In the genomic region with DNA sequence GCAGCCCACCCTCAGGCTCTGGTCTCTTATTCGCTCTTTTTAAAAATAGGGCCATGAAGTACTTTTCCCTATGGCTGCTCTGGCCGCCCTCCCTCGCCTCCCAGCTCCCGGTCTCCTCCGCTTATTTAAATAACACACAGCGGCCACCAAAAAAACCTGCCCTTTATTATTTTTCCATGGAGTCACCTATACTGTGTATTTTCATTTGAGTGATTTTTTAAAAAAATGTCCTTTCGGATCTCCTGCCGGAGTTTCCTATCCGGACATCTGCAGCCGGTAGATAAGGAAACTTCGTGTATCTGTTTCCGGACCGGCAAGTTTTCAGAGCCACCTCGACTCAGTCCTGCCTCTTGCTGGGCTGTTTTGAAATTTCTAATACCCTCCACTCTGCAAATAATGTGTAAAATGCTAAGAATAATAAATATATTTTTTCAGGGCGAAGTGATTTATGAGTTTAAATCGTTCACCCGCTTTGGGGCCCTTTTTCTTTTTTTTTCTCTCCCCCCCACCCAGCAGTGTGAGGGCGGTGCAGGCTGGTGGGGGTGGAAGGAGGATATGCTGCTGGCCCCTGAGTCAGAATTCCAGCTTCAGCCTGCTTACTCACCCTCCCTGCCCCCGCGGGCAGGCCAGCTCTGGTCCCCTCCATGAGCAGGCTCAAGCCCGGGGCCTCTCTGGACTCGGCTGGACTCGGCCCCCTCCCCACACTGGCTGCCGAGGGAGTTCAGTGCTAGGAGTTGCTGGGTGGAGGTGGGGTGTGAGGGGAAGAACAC, we compare ENCODE assay signal across 8 mouse cellular contexts. TPM values are rescaled to one million over a fixed set of nuclear protein-coding genes. Genes with fewer than 3 reads are reported as not detected.
DNase-seq lines count a peak whose midpoint lies in the region; ATAC-seq lines count a peak whose summit lies in the region.

No protein-coding gene starts in this region.

- peaks cover 56% of the 10 kb centered on the region for H3K4me1 ChIP-seq in embryonic facial prominence, embryonic 13.5 days
- H3K4me1 ChIP-seq in hindbrain, embryonic 13.5 days (replicated peaks), result peaks cover 29% of the 10 kb centered on the region
- peaks cover 53% of the 10 kb centered on the region for H3K4me1 ChIP-seq in liver, embryonic 11.5 days (replicated peaks; ENCODE audit: control insufficient read depth, insufficient read depth, low read length)
- H3K4me1 ChIP-seq in neural tube, embryonic 12.5 days, result peaks cover 18% of the 10 kb centered on the region

- no peak for ATAC-seq in embryonic facial prominence, embryonic 13.5 days (ENCODE audit: insufficient number of reproducible peaks, insufficient read depth, low FRiP score, low TSS enrichment, low read depth)
- no peak for ATAC-seq in hindbrain, embryonic 13.5 days (ENCODE audit: low FRiP score)
- ATAC-seq in liver, embryonic 11.5 days (replicated peaks; ENCODE audit: low FRiP score), result peak; percentile 64
- 0 out of 2 replicates have a peak, but pooled peaks have one; percentile 36 for ATAC-seq in neural tube, embryonic 12.5 days (ENCODE audit: low FRiP score, low read depth)

- H3K4me3 ChIP-seq in embryonic facial prominence, embryonic 13.5 days, result peak overlapping the region; percentile 56
- peak overlapping the region; percentile 11 for H3K4me3 ChIP-seq in hindbrain, embryonic 13.5 days
- H3K4me3 ChIP-seq in liver, embryonic 11.5 days (ENCODE audit: low read depth, low read length), result peak overlapping the region; percentile 27
- H3K4me3 ChIP-seq in neural tube, embryonic 12.5 days, result no peak overlapping the region

- peaks cover 6% of the 10 kb centered on the region; the same call in 1 of the 2 replicates for H3K36me3 ChIP-seq in embryonic facial prominence, embryonic 13.5 days
- H3K36me3 ChIP-seq in hindbrain, embryonic 13.5 days, result no peaks in the 10 kb centered on the region
- no peaks in the 10 kb centered on the region for H3K36me3 ChIP-seq in liver, embryonic 11.5 days (ENCODE audit: control insufficient read depth, insufficient read depth, low read length)
- no peaks in the 10 kb centered on the region for H3K36me3 ChIP-seq in neural tube, embryonic 12.5 days

- 2% methylated on average over 24 of the region's 24 CpGs for WGBS in embryonic facial prominence, embryonic 13.5 days
- under 1% methylated on average over 24 of the region's 24 CpGs for WGBS in hindbrain, embryonic 13.5 days
- WGBS in liver, embryonic 11.5 days, result under 1% methylated on average over 24 of the region's 24 CpGs
- 1% methylated on average over 24 of the region's 24 CpGs for WGBS in neural tube, embryonic 12.5 days

- H3K4me2 ChIP-seq in embryonic facial prominence, embryonic 13.5 days, result peak overlapping the region; percentile 76
- H3K4me2 ChIP-seq in hindbrain, embryonic 13.5 days, result peak overlapping the region; percentile 54; the same call in 1 of the 2 replicates
- H3K4me2 ChIP-seq in liver, embryonic 11.5 days, result peak overlapping the region; percentile 60
- H3K4me2 ChIP-seq in neural tube, embryonic 12.5 days (replicated peaks), result no peak overlapping the region; the same call in 1 of the 2 replicates

- H3K9ac ChIP-seq in embryonic facial prominence, embryonic 13.5 days, result peak overlapping the region; percentile 76
- H3K9ac ChIP-seq in hindbrain, embryonic 13.5 days, result no peak overlapping the region; the same call in 1 of the 2 replicates
- peak overlapping the region; percentile 50; the same call in 1 of the 2 replicates for H3K9ac ChIP-seq in liver, embryonic 11.5 days (ENCODE audit: low read depth, low read length)
- H3K9ac ChIP-seq in neural tube, embryonic 12.5 days, result no peak overlapping the region

- peaks cover 97% of the 10 kb centered on the region for H3K27me3 ChIP-seq in embryonic facial prominence, embryonic 13.5 days
- peaks cover 99% of the 10 kb centered on the region for H3K27me3 ChIP-seq in hindbrain, embryonic 13.5 days
- H3K27me3 ChIP-seq in liver, embryonic 11.5 days (replicated peaks; ENCODE audit: control insufficient read depth, insufficient read depth, low read length), result peaks cover 80% of the 10 kb centered on the region
- H3K27me3 ChIP-seq in neural tube, embryonic 12.5 days (replicated peaks), result peaks cover 98% of the 10 kb centered on the region

- peak overlapping the region; percentile 63 for H3K27ac ChIP-seq in embryonic facial prominence, embryonic 13.5 days
- H3K27ac ChIP-seq in hindbrain, embryonic 13.5 days, result no peak overlapping the region
- peak overlapping the region; percentile 71; the same call in 1 of the 2 replicates for H3K27ac ChIP-seq in liver, embryonic 11.5 days (ENCODE audit: low read depth, low read length)
- H3K27ac ChIP-seq in neural tube, embryonic 12.5 days, result no peak overlapping the region

- H3K9me3 ChIP-seq in embryonic facial prominence, embryonic 13.5 days, result no peaks in the 10 kb centered on the region
- no peaks in the 10 kb centered on the region for H3K9me3 ChIP-seq in hindbrain, embryonic 13.5 days
- no peaks in the 10 kb centered on the region for H3K9me3 ChIP-seq in liver, embryonic 11.5 days (ENCODE audit: control insufficient read depth, low read length)
- no peaks in the 10 kb centered on the region for H3K9me3 ChIP-seq in neural tube, embryonic 12.5 days

- peak; percentile 46 for DNase-seq in adrenal gland, postnatal 10 days
- DNase-seq in adrenal gland, adult 8-10 months, result no peak
- DNase-seq in liver, embryonic 11.5 days (ENCODE audit: low spot score), result peak; percentile 68
- DNase-seq in frontal cortex, postnatal 36 days (ENCODE audit: low spot score in 2 of 2), result no peak
- DNase-seq in layer of hippocampus, postnatal 36 days, result no peak

RNA-seq across cellular contexts. Expression of a gene that starts 9.4 kb away (rescaled TPM):
- 10 to 100 TPM; 26.3 to 33.2 TPM for total RNA-seq in adrenal gland, postnatal 10 days (2021)
- total RNA-seq in adrenal gland, adult 8-10 months (2022), result 10 to 100 TPM; 29.3 to 72.4 (median 56.5) TPM
- 54.9 and 81.7 TPM in 2 replicates for polyA plus RNA-seq in embryonic facial prominence, embryonic 13.5 days (2015; fragmentation: Nextera tagmentation; extraction: Ambion mirVana)
- polyA plus RNA-seq in hindbrain, embryonic 13.5 days (2015; fragmentation: Nextera tagmentation; extraction: Ambion mirVana), result 20.6 and 27.0 TPM in 2 replicates
- polyA plus RNA-seq in liver, embryonic 11.5 days (2014; fragmentation: Nextera tagmentation; extraction: Ambion mirVana), result 13.3 and 15.9 TPM in 2 replicates
- polyA plus RNA-seq in neural tube, embryonic 12.5 days (2016; fragmentation: Nextera tagmentation; extraction: Ambion mirVana), result 9.0 and 13.7 TPM in 2 replicates
- 1 to 10 TPM; 3.7 to 7.8 TPM for total RNA-seq in layer of hippocampus, postnatal 36 days (2021)

RNA-seq across cellular contexts. Expression of a gene that starts 19.0 kb away (rescaled TPM):
- not detected for total RNA-seq in adrenal gland, postnatal 10 days (2021)
- not detected for total RNA-seq in adrenal gland, adult 8-10 months (2022)
- polyA plus RNA-seq in embryonic facial prominence, embryonic 13.5 days (2015; fragmentation: Nextera tagmentation; extraction: Ambion mirVana), result not detected in 2 replicates
- polyA plus RNA-seq in hindbrain, embryonic 13.5 days (2015; fragmentation: Nextera tagmentation; extraction: Ambion mirVana), result not detected in 2 replicates
- not detected in 2 replicates for polyA plus RNA-seq in liver, embryonic 11.5 days (2014; fragmentation: Nextera tagmentation; extraction: Ambion mirVana)
- not detected in 2 replicates for polyA plus RNA-seq in neural tube, embryonic 12.5 days (2016; fragmentation: Nextera tagmentation; extraction: Ambion mirVana)
- total RNA-seq in layer of hippocampus, postnatal 36 days (2021), result not detected

Comparison
In these comparisons a context has a peak if more than half of its experiments do, and no peak if none do; other contexts are left out.
1. DNase-seq: peak in adrenal gland, postnatal 10 days (single experiment) and liver, embryonic 11.5 days (single experiment); none in adrenal gland, adult 8-10 months (single experiment), frontal cortex, postnatal 36 days (0 of 2) and layer of hippocampus, postnatal 36 days (0 of 2).
2. ATAC-seq: peak in liver, embryonic 11.5 days (single experiment) and neural tube, embryonic 12.5 days (single experiment); none in embryonic facial prominence, embryonic 13.5 days (single experiment) and hindbrain, embryonic 13.5 days (single experiment).
3. H3K27ac ChIP-seq: peak in embryonic facial prominence, embryonic 13.5 days (single experiment) and liver, embryonic 11.5 days (single experiment); none in hindbrain, embryonic 13.5 days (single experiment) and neural tube, embryonic 12.5 days (single experiment).
4. H3K9ac ChIP-seq: peak in embryonic facial prominence, embryonic 13.5 days (single experiment) and liver, embryonic 11.5 days (single experiment); none in hindbrain, embryonic 13.5 days (single experiment) and neural tube, embryonic 12.5 days (single experiment).